Mouse (Mus musculus) CD4-positive, CD25-positive, alpha-beta regulatory T cell, adult 4 months (primary cell): ENCODE measurements around the gene Wdfy4. TPM values are rescaled to one million over a fixed set of nuclear protein-coding genes. Genes with fewer than 3 reads are reported as not detected.

Experiments
- ATAC-seq: one replicate; pipeline ENCODE4 v1.8.0; 2017
- polyA plus RNA-seq, 2 experiments: library from polyadenylated mRNA; unstranded; fragments of 100-300 nt; shearing (Covaris generic); gene quantifications; one replicate each; pipeline ENCODE4 v1.2.1; 2017

The Wdfy4 gene
- polyA plus RNA-seq, 2 experiments from 2014 or later: 2.1 TPM; not detected in 1

DNA sequence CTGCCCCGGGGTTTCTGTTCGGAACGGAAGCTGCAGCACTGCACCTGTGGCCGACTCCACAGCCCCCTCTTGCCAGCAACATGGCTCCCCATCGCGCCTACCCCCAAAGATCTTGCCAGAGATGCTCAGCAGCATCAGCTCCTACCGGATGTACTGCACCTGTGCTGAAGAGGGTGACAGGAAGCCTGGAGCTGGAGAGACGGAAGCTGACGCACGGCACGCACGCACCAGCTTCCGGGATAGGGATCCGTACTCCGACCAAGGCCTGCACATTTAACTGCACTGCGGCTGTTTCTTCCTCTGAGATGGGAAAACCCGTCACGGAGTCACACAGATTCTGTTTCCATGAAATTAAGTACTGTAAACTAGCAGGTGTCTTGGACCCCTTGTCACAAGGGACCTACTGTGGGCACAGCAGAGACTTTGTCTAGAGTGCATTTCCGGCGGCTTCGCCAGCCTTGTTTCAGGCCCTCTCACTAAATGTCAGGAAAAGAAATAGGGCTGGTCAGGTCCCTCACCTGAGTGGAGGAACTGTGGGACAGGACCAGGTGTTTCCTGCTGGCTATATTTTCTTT lies 4.6 kb upstream of the Wdfy4 start:
- ATAC-seq: no peak

- ATAC-seq: no peak
Observed at GRCm38 (mm10) chr14:33189230-33189629, 3.9 kb upstream of the Wdfy4 start.

- ATAC-seq: no peak
Observed at GRCm38 (mm10) chr14:33187201-33187600, 1.9 kb upstream of the Wdfy4 start.

- no peak for ATAC-seq
Observed at GRCm38 (mm10) chr14:33180102-33180501, 5.2 kb downstream of the Wdfy4 start.

DNA sequence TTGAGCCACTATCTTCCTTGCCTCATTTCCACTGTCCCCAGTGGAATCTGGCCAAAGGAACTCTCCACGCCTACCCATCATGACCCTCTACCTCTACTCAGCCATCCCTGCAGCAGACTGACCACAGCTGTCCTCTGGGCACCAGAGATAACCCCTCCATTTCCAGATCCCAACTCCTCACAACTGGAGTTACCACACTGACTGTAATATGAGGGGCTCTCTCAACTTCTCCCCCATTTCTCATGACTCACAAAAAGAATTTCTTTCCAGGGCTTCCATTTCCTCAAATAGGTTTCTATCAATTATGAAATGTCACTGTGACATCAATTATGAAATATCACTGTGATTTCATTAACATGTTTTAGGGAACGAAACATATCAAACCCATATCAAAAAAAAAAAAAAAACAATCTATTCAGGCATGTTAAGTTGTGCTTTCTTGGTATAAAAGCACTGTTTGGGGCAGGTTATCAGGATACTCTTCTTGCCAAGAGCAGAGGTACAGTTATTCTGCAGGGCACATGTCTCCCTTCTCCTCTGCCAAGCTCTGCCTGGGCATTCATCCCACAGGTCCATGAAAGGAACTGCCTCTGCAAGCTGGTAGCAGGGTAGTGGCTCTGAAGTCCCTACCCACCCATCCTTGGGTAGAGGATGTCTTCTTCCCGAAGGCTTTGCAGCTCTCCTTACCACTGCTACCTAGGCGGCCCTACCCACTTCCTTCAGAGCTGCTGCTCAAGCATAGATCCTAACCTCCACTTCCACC lies 10.1 kb downstream of the Wdfy4 start:
- no peak for ATAC-seq

GRCm38 (mm10) chr14:33171942-33172341 lies 13.4 kb downstream of the Wdfy4 start:
- ATAC-seq: no peak

DNA sequence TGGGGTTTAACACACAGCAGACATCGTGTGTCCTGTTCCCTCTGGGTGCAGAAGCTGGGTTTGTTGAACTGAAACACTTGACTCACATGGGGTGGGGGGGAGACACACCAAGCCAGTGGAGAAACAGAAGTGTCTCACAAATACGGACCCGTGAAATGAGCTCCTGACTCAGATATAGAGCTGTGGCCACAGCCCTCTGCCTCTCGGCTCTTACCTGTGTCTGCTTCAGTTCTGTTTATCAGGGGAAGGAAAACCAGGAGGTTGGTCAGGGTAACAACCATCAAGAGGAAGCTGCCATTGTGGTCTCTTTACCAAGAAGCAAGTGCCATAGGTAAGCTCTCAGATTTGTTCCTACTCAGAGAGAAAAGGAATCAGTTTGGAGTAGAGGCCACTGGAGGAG lies 16.6 kb downstream of the Wdfy4 start:
- ATAC-seq: no peak

- no peak for ATAC-seq
Observed at GRCm38 (mm10) chr14:33162238-33162637, 23.1 kb downstream of the Wdfy4 start.

GRCm38 (mm10) chr14:33158268-33158667 lies 27.0 kb downstream of the Wdfy4 start:
- ATAC-seq: no peak

GRCm38 (mm10) chr14:33152941-33153340 lies 32.4 kb downstream of the Wdfy4 start:
- no peak for ATAC-seq

DNA sequence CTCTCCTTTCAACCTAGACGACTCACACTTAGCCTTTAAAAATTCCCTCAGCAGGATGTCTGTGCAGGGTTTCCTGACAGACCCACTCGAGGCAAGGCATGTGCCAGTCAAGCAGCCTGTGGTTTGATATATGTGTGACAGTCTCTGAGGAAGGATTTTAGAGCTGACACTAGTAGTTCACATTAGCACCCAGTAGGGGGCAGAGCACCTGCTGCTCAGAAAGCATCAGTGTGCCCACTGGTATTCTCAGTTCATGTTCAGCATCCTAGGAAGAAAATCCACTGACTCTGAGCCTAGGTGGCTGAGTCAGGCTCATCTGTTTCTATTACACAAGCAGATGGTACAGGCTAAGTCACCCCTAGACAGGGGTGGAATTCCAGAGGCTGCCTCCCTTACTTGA lies 39.0 kb downstream of the Wdfy4 start:
- no peak for ATAC-seq

DNA sequence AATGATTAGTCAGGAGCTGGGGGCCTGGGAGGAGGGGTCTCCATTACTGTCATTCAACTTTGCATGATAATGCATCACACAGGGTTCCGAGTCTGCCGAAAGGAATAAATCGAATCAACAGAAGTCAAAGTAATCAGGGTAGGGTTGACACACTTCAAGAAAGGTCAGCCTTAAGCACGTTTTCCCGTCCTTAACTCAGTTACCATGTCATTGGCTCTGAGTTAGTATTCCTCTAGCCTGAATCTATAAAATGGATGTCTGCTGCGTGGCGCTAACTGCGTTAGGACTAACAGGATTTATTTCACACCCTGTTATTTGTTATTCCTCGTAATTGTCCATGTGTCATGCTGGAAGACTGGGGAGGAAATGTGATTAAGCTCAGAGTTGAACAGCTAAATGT lies 48.5 kb downstream of the Wdfy4 start:
- ATAC-seq: no peak

- no peak for ATAC-seq
Observed at GRCm38 (mm10) chr14:33135170-33135569, 50.1 kb downstream of the Wdfy4 start.

DNA sequence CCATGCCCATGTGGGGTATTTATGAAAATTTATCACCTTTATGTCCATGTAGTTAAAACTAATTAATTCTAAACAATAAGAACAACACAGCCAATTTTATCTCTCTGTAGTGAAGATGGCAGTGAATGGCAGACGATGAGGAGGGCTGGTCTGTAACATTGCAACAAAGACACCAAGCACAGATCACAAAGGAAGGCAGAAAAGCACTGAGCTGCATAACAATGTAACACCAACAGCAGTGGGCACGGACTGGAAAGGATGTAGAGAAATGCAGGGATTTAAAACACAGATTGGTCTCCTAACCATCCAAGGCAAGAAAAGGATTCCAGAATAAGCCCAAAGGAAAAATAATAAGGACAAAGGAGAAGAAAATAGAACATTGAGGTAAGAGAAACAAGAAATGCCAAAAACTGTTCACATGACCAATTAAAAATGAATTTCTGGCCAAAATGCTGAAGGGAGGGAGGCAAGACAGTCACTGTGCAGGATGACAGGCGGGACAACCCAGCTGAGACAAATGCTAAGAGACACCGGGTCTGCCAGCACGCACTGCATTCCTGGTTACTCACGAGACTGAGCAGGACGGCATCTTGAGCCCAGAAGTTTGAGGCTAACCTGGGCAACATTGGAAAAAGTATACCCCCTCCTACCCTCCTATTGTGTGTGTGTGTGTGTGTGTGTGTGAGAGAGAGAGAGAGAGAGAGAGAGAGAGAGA lies 54.1 kb downstream of the Wdfy4 start:
- ATAC-seq: no peak

DNA sequence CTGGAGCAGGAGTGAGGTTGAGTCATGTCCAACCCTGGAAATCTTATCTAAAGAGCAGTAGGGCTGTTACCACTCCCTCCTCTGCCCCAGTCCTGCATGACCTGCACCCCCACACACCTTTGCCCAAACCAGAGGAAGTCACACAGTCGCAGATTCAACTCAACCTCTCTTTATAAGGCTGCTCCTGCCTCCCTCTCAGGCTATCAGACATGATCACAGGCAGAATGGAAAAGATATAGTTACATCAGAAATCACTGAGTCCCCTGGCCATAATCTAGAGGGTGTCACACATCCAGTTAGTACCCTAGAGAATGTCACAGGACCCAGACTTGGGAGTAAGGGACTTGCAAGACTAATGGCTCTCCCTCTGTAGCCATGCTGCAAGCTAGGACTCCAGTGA lies 68.7 kb downstream of the Wdfy4 start:
- no peak for ATAC-seq

DNA sequence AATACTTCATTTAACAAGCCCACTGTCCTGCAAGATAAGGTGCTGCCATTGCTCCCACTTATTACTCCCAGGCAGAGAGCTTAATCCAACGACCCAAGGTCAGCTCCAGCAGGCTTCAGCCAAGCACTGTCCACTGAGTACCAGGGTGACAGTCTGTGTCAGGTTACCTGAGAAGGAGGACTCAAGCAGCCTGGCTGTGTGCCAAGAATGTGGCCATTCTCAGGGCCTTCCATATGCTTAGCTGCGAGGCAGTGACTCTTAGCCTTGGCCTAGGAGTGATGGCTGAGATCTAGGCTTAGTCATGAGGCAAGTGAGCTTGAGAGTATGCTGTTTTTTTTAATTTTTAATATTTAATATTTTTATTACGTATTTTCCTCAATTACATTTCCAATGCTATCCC lies 80.5 kb downstream of the Wdfy4 start:
- no peak for ATAC-seq

- no peak for ATAC-seq
Observed at GRCm38 (mm10) chr14:33101609-33102008, 83.7 kb downstream of the Wdfy4 start.

DNA sequence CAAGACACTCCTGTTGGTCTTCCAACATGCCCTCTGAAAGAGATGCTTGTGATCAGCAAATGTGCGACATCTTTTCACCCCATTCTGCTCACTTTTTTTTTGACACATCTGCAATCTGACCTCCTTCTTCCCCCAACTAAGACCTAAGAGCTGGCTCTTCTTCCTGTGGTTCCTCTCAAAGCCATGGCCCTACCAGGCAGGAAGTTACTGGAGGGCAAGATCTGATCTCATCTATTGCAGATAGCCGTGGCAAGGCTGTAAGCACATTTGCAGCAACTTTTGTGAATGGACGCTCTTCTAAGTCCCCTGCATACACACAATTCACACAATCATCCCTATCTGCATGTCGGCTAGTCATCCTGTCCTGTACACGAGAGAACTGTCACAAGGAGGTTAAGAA lies 85.4 kb downstream of the Wdfy4 start:
- no peak for ATAC-seq

DNA sequence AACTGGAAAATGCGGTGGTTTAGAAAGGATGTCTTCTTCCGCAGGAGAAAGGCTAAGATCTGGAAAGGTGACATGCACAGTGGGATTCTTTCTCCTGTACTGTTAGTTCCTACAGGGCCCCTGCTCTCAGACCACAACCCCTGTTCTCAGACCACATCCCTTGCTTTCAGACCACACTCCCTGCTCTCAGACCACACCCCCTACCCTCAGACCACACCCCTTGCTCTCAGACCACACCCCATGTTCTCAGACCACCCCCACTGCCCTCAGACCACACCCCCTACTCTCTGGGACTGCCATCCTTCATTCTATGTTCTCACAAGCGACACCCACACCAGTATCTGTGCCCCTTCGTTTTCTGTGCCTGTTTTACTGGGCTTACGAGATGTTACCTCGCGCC lies 86.2 kb downstream of the Wdfy4 start:
- no peak for ATAC-seq

DNA sequence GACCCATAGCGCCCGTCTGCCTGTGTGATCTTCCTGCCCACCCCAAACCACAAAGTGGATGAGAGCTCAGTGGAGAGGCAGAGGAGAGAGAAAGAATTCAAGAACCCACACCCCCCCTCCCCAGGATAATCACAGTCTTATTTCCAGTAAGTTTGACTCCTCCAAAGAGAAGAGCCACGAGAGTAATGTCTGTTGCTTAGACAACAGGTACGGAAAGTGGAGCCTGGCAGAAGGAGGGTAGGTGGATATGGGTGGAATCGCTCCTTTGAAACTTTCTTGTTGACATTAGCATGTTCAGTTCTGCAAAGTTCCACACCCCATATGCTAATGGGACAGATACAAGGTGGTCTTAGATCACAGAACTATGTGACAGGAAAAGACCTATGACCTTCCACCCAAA lies 88.8 kb downstream of the Wdfy4 start:
- no peak for ATAC-seq

DNA sequence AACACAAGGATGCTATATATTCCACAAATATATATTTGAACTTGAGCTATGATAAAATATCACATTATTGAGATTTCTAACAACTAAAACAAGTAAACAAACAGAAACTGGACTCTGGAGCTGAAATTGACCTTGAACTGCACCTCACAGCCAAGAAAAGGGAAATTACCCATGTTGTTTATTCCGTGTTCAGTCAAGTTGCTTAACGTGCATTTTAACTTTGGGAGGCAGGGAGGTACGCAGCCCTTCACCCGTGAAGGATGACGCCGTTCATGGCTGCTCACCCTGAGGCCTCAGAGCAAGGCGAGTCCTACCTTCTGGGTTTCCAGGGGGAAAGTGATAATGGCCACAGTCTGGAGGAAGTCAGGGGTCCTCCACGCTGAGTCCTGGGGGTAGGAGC lies 102.0 kb downstream of the Wdfy4 start:
- no peak for ATAC-seq

DNA sequence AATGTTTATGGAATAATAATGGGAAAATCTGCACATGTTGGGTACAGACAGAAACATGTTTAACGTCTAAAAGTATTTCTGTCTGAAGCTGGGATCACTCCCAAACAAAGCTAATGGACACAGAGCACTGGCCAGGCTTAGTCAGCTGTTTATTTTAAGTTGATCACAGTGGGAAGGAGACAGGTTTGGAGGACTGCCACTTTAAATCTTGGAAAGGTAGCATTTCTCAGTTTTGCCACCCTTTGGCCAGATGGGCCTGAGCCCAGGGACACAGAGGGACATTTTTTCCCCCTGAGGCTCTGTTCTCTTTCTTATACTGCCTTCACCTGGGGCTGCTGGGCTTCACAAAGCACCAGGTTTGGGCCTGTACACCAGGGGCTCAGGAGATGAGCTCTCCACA lies 103.0 kb downstream of the Wdfy4 start:
- ATAC-seq: no peak

- no peak for ATAC-seq
Observed at GRCm38 (mm10) chr14:33081370-33081860, 103.9 kb downstream of the Wdfy4 start.

DNA sequence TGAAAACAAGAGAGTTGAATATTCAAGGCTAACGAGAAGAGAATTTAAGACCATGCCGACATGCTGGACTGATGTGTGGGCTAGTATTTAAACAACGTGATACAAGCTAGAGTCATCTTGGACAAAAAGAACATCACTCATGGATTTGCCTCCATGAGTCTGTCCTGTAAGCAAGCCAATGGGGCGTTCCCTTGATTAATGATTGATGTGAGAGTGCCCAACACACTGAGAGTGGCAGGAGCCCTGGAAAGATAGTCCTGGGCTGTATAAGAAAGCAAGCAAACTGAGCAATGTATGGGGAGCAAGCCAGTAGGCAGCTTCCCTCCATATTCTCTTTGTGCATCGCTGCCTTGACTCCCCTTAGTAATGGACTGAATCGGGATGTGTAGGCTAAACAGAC lies 106.7 kb downstream of the Wdfy4 start:
- ATAC-seq: no peak
